Mouse (Mus musculus) layer of hippocampus, postnatal 10 days (tissue): Measurements from ENCODE around the gene Rsbn1. TPM values are rescaled to one million over a fixed set of nuclear protein-coding genes. Genes with fewer than 3 reads are reported as not detected.

Experiments
- total RNA-seq, 2 experiments: library from RNA; stranded (reverse); gene quantifications; 2 replicates each; pipeline ENCODE4 v1.2.3; 2021

The Rsbn1 gene
- total RNA-seq, 2 experiments from 2014 or later: 19.1 to 20.9 TPM

Other genes with a start within 250 kb of the Rsbn1 start
- 10 to 100 TPM; 10.1 to 11.4 TPM for gene Olfml3, start 176.1 kb upstream of the Rsbn1 start, total RNA-seq
- not detected for gene Gm10964, start 174.8 kb upstream of the Rsbn1 start, total RNA-seq
- 10 to 100 TPM; 68.1 to 77.3 TPM for gene Hipk1, start 122.6 kb upstream of the Rsbn1 start, total RNA-seq
- gene Dclre1b, start 104.7 kb upstream of the Rsbn1 start, total RNA-seq: 1 to 10 TPM; 8.4 to 8.7 TPM
- gene Ap4b1, start 104.6 kb upstream of the Rsbn1 start, total RNA-seq: 10 to 100 TPM; 13.3 to 14.5 TPM
- gene Gm43064, start 104.5 kb upstream of the Rsbn1 start, total RNA-seq: under 1 TPM in 1 of 2 experiments, not detected in 1; 0.18 TPM
- gene Bcl2l15, start 81.5 kb upstream of the Rsbn1 start, total RNA-seq: under 1 TPM; 0.64 to 0.80 TPM
- under 1 TPM; 0.54 to 0.87 TPM for gene Ptpn22, start 54.3 kb upstream of the Rsbn1 start, total RNA-seq
- gene Phtf1, start 54.0 kb downstream of the Rsbn1 start, total RNA-seq: 10 to 100 TPM; 36.4 to 39.6 TPM